Mouse (Mus musculus): ENCODE data around the gene Lhb. TPM values are rescaled to one million over a fixed set of nuclear protein-coding genes. Genes with fewer than 3 reads are reported as not detected.

Lhb gene
- polyA plus RNA-seq, 1 experiment: not detected

DNA sequence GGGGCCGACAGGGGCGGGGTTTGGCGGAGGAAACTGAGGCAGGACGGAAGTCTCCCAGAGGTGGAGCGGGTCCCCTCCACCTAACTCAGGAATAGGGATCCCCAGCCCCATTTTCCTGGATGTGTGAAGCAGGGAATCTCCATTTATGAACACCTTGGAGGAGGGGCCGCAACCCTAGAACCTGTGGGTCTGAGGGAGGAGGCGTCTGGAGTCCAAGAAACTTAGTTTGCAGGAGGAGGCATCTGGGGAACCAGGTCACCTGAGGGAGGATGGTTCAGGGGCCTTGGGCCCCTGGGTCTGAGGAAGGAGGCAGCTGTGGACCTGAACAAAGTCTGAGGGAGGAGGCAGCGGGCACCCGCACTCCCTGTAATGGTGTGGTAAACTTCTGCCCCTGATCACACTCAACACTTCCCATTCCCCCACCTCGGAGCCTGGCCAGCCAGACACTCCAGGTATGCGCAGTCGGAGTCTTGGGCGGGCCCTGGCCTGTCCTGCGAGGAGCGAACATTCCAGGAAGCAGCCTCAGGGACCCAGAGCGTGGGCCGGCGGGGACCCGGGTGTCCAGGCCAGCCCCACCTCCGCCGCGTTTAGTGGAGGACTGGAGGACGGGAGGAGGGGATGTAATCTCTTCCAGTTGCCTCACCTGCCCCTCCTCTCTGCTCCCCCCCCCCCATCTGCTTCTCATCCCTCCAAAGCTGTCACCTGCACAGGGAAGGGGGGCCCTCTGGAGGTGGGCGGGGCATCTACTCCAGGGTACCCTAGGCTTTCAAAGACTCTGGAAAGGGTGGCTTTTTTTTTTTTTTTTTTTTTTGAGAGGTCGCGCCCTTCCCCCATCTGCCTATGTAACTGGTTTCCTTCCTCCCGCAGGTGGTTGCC lies 6.5 kb upstream of the Lhb start:
- no peak for TF ChIP-seq POLR2A (IDR thresholded peaks at IDR 0.05; ENCODE audit: low read depth, low read length)
- no peak for TF ChIP-seq CTCF (IDR thresholded peaks at IDR 0.05; ENCODE audit: extremely low read depth, insufficient read length, insufficient replicate concordance, low read depth, low read length)
- H3K27me3 ChIP-seq (ENCODE audit: control insufficient read depth, insufficient read depth, low read length): peaks cover 56% of the 10 kb centered on the region
- H3K36me3 ChIP-seq (ENCODE audit: control insufficient read depth, insufficient read depth, low read length): no peaks in the 10 kb centered on the region
- H3K4me1 ChIP-seq (ENCODE audit: control insufficient read depth, insufficient read depth, insufficient read length, low read length): peaks cover 6% of the 10 kb centered on the region
- peak overlapping the region; percentile 55 for H3K4me3 ChIP-seq (ENCODE audit: low read depth, low read length)
- no peak overlapping the region for H3K27ac ChIP-seq (ENCODE audit: insufficient read depth, low read depth, low read length)
- 3% methylated on average over 27 of the region's 27 CpGs for WGBS

DNA sequence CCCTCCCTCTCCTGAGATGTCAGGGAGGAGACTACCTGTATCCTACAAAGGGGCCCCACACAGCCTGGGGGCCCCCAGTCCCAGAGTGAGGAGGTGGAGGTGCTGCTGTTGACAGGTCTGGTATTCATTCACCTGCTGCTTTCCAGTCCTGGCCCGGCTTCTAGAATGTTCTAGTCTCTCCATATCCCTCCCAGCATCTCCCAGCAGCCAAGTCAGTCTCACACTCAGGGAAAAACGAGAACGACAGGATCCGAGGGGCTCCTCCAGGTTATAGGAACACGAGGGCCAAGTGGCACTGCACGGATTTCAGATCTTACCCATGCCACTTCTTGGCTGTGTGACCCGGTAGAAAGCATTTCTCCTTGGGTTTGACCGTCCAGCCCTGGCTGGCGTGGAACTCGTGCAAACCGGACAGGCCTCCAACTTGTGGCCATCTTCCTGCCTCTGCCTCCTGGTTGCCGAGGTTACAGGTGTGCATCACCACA lies 5.8 kb upstream of the Lhb start:
- peaks cover 62% of the 10 kb centered on the region for H3K27me3 ChIP-seq (ENCODE audit: control insufficient read depth, insufficient read depth, low read length)

DNA sequence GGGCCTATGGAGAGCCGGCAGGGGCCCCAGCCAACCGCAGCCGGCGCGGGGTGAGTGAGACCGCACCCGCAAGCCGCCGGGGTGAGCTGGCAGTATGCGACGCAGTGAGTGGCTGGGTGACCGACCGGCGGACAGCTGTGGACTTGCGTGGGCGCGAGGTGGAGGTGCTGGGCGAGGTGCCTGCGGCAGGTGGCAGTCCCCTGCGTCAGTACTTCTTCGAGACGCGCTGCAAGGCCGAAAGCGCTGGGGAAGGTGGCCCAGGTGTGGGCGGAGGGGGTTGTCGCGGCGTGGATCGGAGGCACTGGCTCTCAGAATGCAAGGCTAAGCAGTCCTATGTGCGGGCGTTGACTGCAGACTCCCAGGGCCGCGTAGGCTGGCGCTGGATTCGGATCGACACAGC lies 5.0 kb upstream of the Lhb start:
- Histone ChIP-seq H3K27ac (ENCODE audit: insufficient read depth, low read depth, low read length) (no peak overlapping the region), H3K4me3 (ENCODE audit: low read depth, low read length) (no peak overlapping the region), H3K27me3 (ENCODE audit: control insufficient read depth, insufficient read depth, low read length) (peaks cover 66% of the 10 kb centered on the region), H3K4me1 (ENCODE audit: control insufficient read depth, insufficient read depth, insufficient read length, low read length) (peaks cover 9% of the 10 kb centered on the region), H3K36me3 (ENCODE audit: control insufficient read depth, insufficient read depth, low read length) (peaks cover 1% of the 10 kb centered on the region; the same call in 1 of the 2 replicates)
- TF ChIP-seq POLR2A (IDR thresholded peaks at IDR 0.05; ENCODE audit: low read depth, low read length) (no peak), CTCF (IDR thresholded peaks at IDR 0.05; ENCODE audit: extremely low read depth, insufficient read length, insufficient replicate concordance, low read depth, low read length) (no peak)
- 19% methylated on average over 37 of the region's 37 CpGs for WGBS

More for the DNA sequence above, 5.8 kb upstream of the Lhb start:
- Histone ChIP-seq H3K4me1 (ENCODE audit: control insufficient read depth, insufficient read depth, insufficient read length, low read length) (peaks cover 6% of the 10 kb centered on the region), H3K4me3 (ENCODE audit: low read depth, low read length) (no peak overlapping the region), H3K36me3 (ENCODE audit: control insufficient read depth, insufficient read depth, low read length) (no peaks in the 10 kb centered on the region), H3K27ac (ENCODE audit: insufficient read depth, low read depth, low read length) (no peak overlapping the region)
- TF ChIP-seq POLR2A (IDR thresholded peaks at IDR 0.05; ENCODE audit: low read depth, low read length) (no peak), CTCF (IDR thresholded peaks at IDR 0.05; ENCODE audit: extremely low read depth, insufficient read length, insufficient replicate concordance, low read depth, low read length) (no peak)
- WGBS: 46% methylated on average over 12 of the region's 12 CpGs

DNA sequence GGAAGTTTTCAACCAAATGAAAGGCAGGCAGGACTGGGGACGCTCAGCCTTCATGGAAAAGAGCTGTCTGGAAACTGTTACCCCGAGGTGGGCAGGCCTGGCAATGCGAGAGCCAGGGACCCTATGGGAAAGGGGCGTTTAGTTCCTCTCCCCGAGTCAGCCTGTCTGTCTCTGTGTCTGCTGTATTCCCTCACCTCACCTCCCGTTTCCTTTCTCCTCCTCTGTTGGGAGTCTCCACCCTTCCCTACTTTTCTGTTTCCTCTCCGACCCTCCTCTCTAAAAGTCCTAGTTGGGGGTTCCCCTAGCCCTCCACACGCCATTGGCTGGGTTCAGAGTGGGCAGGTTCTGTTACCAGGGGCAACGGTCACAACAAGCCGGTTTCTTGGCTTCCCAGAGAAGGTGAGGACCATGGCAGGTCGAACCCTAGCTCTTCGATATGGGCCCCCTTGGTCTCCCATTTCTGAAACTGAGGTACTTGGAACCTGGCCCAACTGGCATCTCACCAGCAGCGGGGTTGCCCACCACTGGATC lies 2.6 kb upstream of the Lhb start:
- H3K4me1 ChIP-seq (ENCODE audit: control insufficient read depth, insufficient read depth, insufficient read length, low read length): peaks cover 9% of the 10 kb centered on the region
- peaks cover 21% of the 10 kb centered on the region for H3K36me3 ChIP-seq (ENCODE audit: control insufficient read depth, insufficient read depth, low read length)
- peaks cover 55% of the 10 kb centered on the region for H3K27me3 ChIP-seq (ENCODE audit: control insufficient read depth, insufficient read depth, low read length)
- 12% methylated on average over 13 of the region's 13 CpGs for WGBS
- TF ChIP-seq CTCF (IDR thresholded peaks at IDR 0.05; ENCODE audit: extremely low read depth, insufficient read length, insufficient replicate concordance, low read depth, low read length): no peak
- TF ChIP-seq POLR2A (IDR thresholded peaks at IDR 0.05; ENCODE audit: low read depth, low read length): no peak
- no peak overlapping the region for H3K4me3 ChIP-seq (ENCODE audit: low read depth, low read length)
- no peak overlapping the region for H3K27ac ChIP-seq (ENCODE audit: insufficient read depth, low read depth, low read length)

DNA sequence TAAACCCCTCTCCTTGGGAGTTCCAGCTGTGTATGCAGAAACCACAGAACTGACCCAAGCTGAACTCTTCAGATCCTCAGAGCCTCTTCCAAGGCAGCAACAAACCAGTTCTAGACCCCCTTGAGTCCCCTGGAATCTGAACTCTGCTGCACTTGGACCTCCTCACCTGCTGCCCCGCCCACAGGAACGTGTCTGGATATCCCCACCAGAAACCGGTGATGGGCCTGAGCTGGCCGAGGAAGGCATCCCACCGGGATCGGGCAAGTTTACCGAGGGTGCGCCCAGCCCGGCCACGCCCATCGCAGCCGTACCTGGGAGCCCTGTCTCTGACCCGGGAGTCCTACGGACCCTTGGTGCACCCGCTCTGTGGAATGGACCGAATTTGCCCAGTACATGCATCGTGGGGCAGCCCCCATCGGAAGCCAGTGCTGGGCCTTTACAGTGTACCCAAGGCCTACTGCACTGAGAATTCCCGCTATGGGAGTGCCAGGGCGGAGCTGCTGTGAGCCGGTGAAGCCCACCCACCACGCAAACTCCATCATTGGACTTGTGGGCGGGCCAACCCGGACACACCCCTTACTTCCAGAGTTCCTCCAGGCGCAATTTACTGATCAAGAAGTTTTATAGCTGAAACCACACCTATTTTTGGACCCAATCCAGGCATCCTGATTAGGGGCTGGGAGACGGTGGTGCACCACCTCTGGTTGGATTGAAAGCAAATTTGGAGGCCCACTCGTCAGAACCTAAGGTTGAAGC lies 583 bp upstream of the Lhb start:
- H3K36me3 ChIP-seq (ENCODE audit: control insufficient read depth, insufficient read depth, low read length): peaks cover 39% of the 10 kb centered on the region
- H3K27ac ChIP-seq (ENCODE audit: insufficient read depth, low read depth, low read length): no peak overlapping the region
- 14% methylated on average over 27 of the region's 27 CpGs for WGBS
- H3K4me1 ChIP-seq (ENCODE audit: control insufficient read depth, insufficient read depth, insufficient read length, low read length): peaks cover 3% of the 10 kb centered on the region
- H3K27me3 ChIP-seq (ENCODE audit: control insufficient read depth, insufficient read depth, low read length): peaks cover 35% of the 10 kb centered on the region
- H3K4me3 ChIP-seq (ENCODE audit: low read depth, low read length): no peak overlapping the region
- TF ChIP-seq CTCF (IDR thresholded peaks at IDR 0.05; ENCODE audit: extremely low read depth, insufficient read length, insufficient replicate concordance, low read depth, low read length): no peak
- no peak for TF ChIP-seq POLR2A (IDR thresholded peaks at IDR 0.05; ENCODE audit: low read depth, low read length)

DNA sequence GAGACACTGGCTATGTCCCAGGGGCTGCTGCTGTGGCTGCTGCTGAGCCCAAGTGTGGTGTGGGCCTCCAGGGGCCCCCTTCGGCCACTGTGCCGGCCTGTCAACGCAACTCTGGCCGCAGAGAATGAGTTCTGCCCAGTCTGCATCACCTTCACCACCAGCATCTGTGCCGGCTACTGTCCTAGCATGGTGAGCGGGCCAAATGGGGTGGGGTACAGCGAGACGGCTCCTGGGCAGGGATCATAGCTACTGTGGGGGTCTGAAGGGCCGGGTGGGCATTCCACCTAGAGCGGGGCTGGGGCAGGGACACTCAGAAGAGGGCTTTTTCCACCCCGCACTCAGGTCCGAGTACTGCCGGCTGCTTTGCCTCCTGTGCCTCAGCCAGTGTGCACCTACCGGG lies 574 bp downstream of the Lhb start:
- TF ChIP-seq POLR2A (IDR thresholded peaks at IDR 0.05; ENCODE audit: low read depth, low read length): no peak
- TF ChIP-seq CTCF (IDR thresholded peaks at IDR 0.05; ENCODE audit: extremely low read depth, insufficient read length, insufficient replicate concordance, low read depth, low read length): no peak
- H3K27ac ChIP-seq (ENCODE audit: insufficient read depth, low read depth, low read length): no peak overlapping the region
- WGBS: 98% methylated on average over 14 of the region's 14 CpGs
- no peak overlapping the region for H3K4me3 ChIP-seq (ENCODE audit: low read depth, low read length)
- H3K36me3 ChIP-seq (ENCODE audit: control insufficient read depth, insufficient read depth, low read length): peaks cover 40% of the 10 kb centered on the region
- H3K27me3 ChIP-seq (ENCODE audit: control insufficient read depth, insufficient read depth, low read length): peaks cover 24% of the 10 kb centered on the region
- peaks cover 3% of the 10 kb centered on the region for H3K4me1 ChIP-seq (ENCODE audit: control insufficient read depth, insufficient read depth, insufficient read length, low read length)

All from small intestine, adult 2 months (tissue).